Mouse (Mus musculus): ENCODE results near the gene Sema6d.

GRCm38 (mm10) chr2:124612727-124613510 is 523.1 kb downstream of the Sema6d start:
- TF ChIP-seq CTCF (conservative IDR thresholded peaks at IDR 0.05; ENCODE audit: insufficient read depth, insufficient read length, low read depth, low read length) (no peak), POLR2A (IDR thresholded peaks at IDR 0.05; ENCODE audit: low read depth, low read length) (no peak)
